Comparison of ENCODE assay signal across 8 mouse cellular contexts in the genomic region with DNA sequence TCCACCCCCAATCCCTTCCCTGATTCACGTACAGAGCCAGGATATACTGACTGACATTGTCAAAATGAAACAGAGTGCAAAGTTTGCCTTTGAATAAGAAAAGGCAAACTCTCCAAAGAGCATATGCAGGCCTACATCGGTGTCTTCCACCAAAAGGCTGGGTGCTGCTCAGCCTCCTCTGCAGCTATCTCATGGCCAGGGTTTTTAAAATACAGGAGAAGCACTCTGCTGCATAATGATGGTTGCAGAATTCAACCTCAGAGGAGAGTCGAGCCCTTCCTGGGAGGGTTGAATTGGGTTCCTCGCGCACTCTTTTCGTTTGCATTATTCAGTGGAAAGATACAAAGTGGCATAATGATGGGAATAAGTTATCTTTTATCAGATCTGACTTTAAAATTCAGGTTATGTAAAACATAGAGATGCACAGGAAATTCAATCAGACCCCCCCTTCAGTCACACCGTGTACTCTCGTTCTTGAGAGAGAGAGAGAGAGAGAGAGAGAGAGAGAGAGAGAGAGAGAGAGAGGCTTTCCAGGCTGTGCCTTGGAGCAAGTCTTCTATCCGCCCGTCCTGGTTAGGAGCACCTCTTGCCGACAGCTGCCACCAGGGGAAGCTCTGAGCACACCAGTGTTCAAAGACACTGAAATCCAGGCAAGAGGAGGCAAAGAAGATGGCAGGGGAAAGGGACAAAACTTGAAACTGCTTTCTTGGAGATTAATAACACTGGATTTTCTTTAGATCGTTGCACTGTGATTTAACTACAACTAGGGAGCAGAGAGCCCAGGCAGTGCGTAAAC.
A peak's percentile ranks its signal among the peaks of the same experiment; 100 is the strongest.
DNase-seq lines count a peak whose midpoint lies in the region; ATAC-seq and TF ChIP-seq lines count a peak whose summit lies in the region.

No protein-coding gene starts in this region.

- H3K4me2 ChIP-seq in embryonic facial prominence, embryonic 11.5 days (ENCODE audit: low read depth, low read length): no peak overlapping the region
- no peak overlapping the region for H3K4me2 ChIP-seq in limb, embryonic 11.5 days (ENCODE audit: low read depth, severe bottlenecking)

- 55% methylated on average over 13 of the region's 13 CpGs for WGBS in lung, adult 2 months
- 49% methylated on average over 13 of the region's 13 CpGs for WGBS in embryonic facial prominence, embryonic 11.5 days
- WGBS in kidney, adult 2 months: 45% methylated on average over 13 of the region's 13 CpGs
- 54% methylated on average over 13 of the region's 13 CpGs for WGBS in limb, embryonic 11.5 days

- no peak for ATAC-seq in embryonic facial prominence, embryonic 11.5 days (replicated peaks; ENCODE audit: insufficient number of reproducible peaks, low FRiP score, low TSS enrichment, low read depth)
- no peak for ATAC-seq in limb, embryonic 11.5 days (ENCODE audit: insufficient number of reproducible peaks, low FRiP score, low TSS enrichment, low read depth)

- H3K4me1 ChIP-seq in lung, adult 2 months (ENCODE audit: control insufficient read depth, insufficient read depth, low read length): no peaks in the 10 kb centered on the region
- H3K4me1 ChIP-seq in embryonic facial prominence, embryonic 11.5 days (ENCODE audit: control insufficient read depth, insufficient read depth, low read length): no peaks in the 10 kb centered on the region
- H3K4me1 ChIP-seq in kidney, adult 2 months (ENCODE audit: control insufficient read depth, insufficient read depth, low read length): no peaks in the 10 kb centered on the region
- peaks cover 9% of the 10 kb centered on the region for H3K4me1 ChIP-seq in limb, embryonic 11.5 days (ENCODE audit: control insufficient read depth, insufficient read depth, low read length)

- H3K9ac ChIP-seq in embryonic facial prominence, embryonic 11.5 days (replicated peaks; ENCODE audit: low read length): no peak overlapping the region
- no peak overlapping the region for H3K9ac ChIP-seq in limb, embryonic 11.5 days (ENCODE audit: low read length)

- TF ChIP-seq CTCF in lung, adult 2 months (IDR thresholded peaks at IDR 0.05; ENCODE audit: insufficient read depth, low read length): no peak
- no peak; the same call in 1 of the 2 replicates for TF ChIP-seq CTCF in kidney, adult 2 months (conservative IDR thresholded peaks at IDR 0.05; ENCODE audit: insufficient read depth, insufficient read length, low read depth, low read length)

- peak; percentile 25 for DNase-seq in lung, postnatal 10 days
- no peak for DNase-seq in lung, adult 2 months
- peak; percentile 72 for DNase-seq in embryonic facial prominence, embryonic 11.5 days (ENCODE audit: low spot score)
- peak; percentile 8 for DNase-seq in kidney, adult 2 months
- DNase-seq in limb, embryonic 11.5 days (ENCODE audit: low spot score): peak; percentile 61
- DNase-seq in right cerebral cortex, postnatal 25 days: peak; percentile 54
- no peak for DNase-seq in adrenal gland, adult 18-20 months (ENCODE audit: low spot score in 2 of 2)
- no peak for DNase-seq in gastrocnemius, adult 8-10 months (ENCODE audit: low spot score in 2 of 2)

- H3K9me3 ChIP-seq in embryonic facial prominence, embryonic 11.5 days (replicated peaks; ENCODE audit: control insufficient read depth, low read length): no peaks in the 10 kb centered on the region
- H3K9me3 ChIP-seq in limb, embryonic 11.5 days (ENCODE audit: control insufficient read depth, low read length): no peaks in the 10 kb centered on the region

- no peaks in the 10 kb centered on the region for H3K27me3 ChIP-seq in embryonic facial prominence, embryonic 11.5 days (ENCODE audit: control insufficient read depth, insufficient read depth, low read length)
- H3K27me3 ChIP-seq in kidney, adult 2 months (replicated peaks; ENCODE audit: control insufficient read depth, insufficient read depth, low read length): no peaks in the 10 kb centered on the region
- no peaks in the 10 kb centered on the region for H3K27me3 ChIP-seq in limb, embryonic 11.5 days (ENCODE audit: control insufficient read depth, insufficient read depth, low read length)

- no peak overlapping the region for H3K4me3 ChIP-seq in lung, adult 2 months (replicated peaks; ENCODE audit: extremely low read depth, low read depth, low read length)
- no peak overlapping the region for H3K4me3 ChIP-seq in embryonic facial prominence, embryonic 11.5 days (ENCODE audit: low read depth, low read length)
- H3K4me3 ChIP-seq in kidney, adult 2 months (ENCODE audit: insufficient read depth, low read depth, low read length): no peak overlapping the region
- H3K4me3 ChIP-seq in limb, embryonic 11.5 days (ENCODE audit: low read depth, low read length): no peak overlapping the region

- no peak overlapping the region for H3K27ac ChIP-seq in embryonic facial prominence, embryonic 11.5 days (replicated peaks; ENCODE audit: low read depth, low read length)
- H3K27ac ChIP-seq in kidney, adult 2 months (ENCODE audit: insufficient read depth, low read depth, low read length): no peak overlapping the region
- no peak overlapping the region for H3K27ac ChIP-seq in limb, embryonic 11.5 days (replicated peaks; ENCODE audit: low read depth, low read length)

- no peak for TF ChIP-seq POLR2A in lung, adult 2 months (IDR thresholded peaks at IDR 0.05; ENCODE audit: borderline replicate concordance, extremely low read depth, low read depth, low read length)
- no peak for TF ChIP-seq POLR2A in kidney, adult 2 months (IDR thresholded peaks at IDR 0.05; ENCODE audit: low read depth, low read length)

- no peaks in the 10 kb centered on the region for H3K36me3 ChIP-seq in embryonic facial prominence, embryonic 11.5 days (replicated peaks; ENCODE audit: control insufficient read depth, insufficient read depth, low read depth, low read length)
- no peaks in the 10 kb centered on the region for H3K36me3 ChIP-seq in kidney, adult 2 months (ENCODE audit: control insufficient read depth, insufficient read depth, low read length)
- H3K36me3 ChIP-seq in limb, embryonic 11.5 days (ENCODE audit: control insufficient read depth, insufficient read depth, low read length): no peaks in the 10 kb centered on the region

Comparison
In these comparisons a context has a peak if more than half of its experiments do, and no peak if none do; other contexts are left out.
1. DNase-seq: peak in lung, postnatal 10 days (single experiment), embryonic facial prominence, embryonic 11.5 days (single experiment), kidney, adult 2 months (single experiment), limb, embryonic 11.5 days (single experiment) and right cerebral cortex, postnatal 25 days (single experiment); none in lung, adult 2 months (single experiment), adrenal gland, adult 18-20 months (0 of 2) and gastrocnemius, adult 8-10 months (0 of 2).